Mouse (Mus musculus) left cerebral cortex, postnatal 36 days (tissue): ENCODE results near the gene Klf17. TPM values are rescaled to one million over a fixed set of nuclear protein-coding genes. Genes with fewer than 3 reads are reported as not detected.

Source experiments
- total RNA-seq, 2 experiments: library from RNA; stranded (reverse); gene quantifications; 2 replicates each; pipeline ENCODE4 v1.2.3; 2021

Klf17 gene
- total RNA-seq, 2 experiments from 2014 or later, result not detected

Other genes starting within 250 kb of the Klf17 start
- 100 to 1,000 TPM; 215 to 252 TPM for gene Eri3, start 215.3 kb downstream of the Klf17 start, total RNA-seq
- gene Dmap1, start 83.4 kb downstream of the Klf17 start, total RNA-seq, result 10 to 100 TPM; 37.9 to 41.1 TPM
- not detected for gene Gm12845, start 41.2 kb downstream of the Klf17 start, total RNA-seq
- gene Slc6a9, start 68.9 kb upstream of the Klf17 start, total RNA-seq, result 10 to 100 TPM; 38.1 to 40.4 TPM
- gene Ccdc24, start 106.9 kb upstream of the Klf17 start, total RNA-seq, result 1 to 10 TPM in 1 of 2 experiments, under 1 TPM in 1; 0.79 to 1.2 TPM
- gene B4galt2, start 117.8 kb upstream of the Klf17 start, total RNA-seq, result 100 to 1,000 TPM in 1 of 2 experiments, 10 to 100 TPM in 1; 95.6 to 107 TPM
- 100 to 1,000 TPM; 432 to 445 TPM for gene Atp6v0b, start 121.7 kb upstream of the Klf17 start, total RNA-seq
- 10 to 100 TPM in 1 of 2 experiments, 1 to 10 TPM in 1; 6.6 to 10.8 TPM for gene Dph2, start 126.4 kb upstream of the Klf17 start, total RNA-seq
- gene Ipo13, start 149.4 kb upstream of the Klf17 start, total RNA-seq, result 100 to 1,000 TPM; 119 to 122 TPM
- gene Artn, start 164.1 kb upstream of the Klf17 start, total RNA-seq, result 1 to 10 TPM; 3.1 TPM